Mouse (Mus musculus) lung, adult 2 months (tissue): ENCODE results near the gene Coa5.

Experiments
- CTCF ChIP-seq: fragments of 200-500 bp; IDR thresholded peaks from 2 replicates; pipeline ENCODE4 v1.5.1; 2011; ENCODE audit warnings: mild to moderate bottlenecking, low read length, control low read depth; ENCODE audit not compliant: insufficient read depth
- POLR2A ChIP-seq: fragments of 200-500 bp; IDR thresholded peaks from 2 replicates; pipeline ENCODE4 v1.6.1; 2011; ENCODE audit warnings: low read depth, mild to moderate bottlenecking, control low read depth, low read length, borderline replicate concordance; ENCODE audit errors: extremely low read depth

DNA sequence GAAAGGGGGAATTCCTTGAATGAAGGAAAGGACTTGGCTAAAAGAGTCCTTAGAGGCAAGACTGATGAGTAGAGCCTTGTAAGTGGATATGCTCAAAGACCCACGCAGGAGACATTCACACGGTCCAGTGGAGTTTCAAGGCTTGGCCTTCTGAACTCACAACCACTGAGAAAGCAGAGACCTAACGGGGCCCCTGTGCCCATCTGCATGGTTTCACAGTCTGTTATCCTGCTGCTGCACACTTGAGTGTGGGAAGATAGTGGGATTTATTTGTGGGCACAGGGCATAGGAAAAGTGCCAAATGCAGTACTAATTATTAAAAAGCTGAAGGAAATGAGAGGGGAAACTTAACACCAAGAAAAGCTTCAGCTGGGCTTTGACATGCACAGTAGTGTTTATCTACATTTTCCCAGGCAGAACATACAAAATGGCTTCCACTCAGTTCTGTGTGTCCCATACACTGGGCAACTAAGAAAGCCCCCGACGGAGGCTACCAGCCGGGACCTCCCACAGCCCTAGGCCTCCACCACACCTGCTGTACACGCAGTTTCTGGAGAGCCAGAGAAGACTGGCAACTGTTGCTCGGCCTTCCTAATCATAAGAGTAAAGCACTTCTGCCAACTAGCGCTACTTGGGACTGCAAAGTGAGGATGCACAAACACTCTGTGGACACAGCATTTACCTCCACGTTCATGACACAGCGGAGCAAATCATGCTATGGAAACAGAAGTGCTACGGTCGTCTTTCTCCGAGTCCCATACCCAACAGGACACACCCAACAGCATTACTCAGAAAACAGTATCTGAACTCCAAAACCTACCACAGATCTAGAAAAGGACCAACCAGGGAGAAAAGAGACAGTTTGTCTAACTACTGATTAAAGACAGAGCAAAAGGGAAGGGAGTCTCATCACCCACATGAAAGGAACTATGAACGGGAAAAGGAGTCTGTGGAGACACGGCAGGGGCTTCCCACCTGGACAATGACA is 13.2 kb upstream of the Coa5 start:
- no peak for TF ChIP-seq CTCF
- no peak for TF ChIP-seq POLR2A
